In genomic region chr9:95052160-95052559, GRCm38 (mm10) we compare ENCODE assay signal across 12 mouse cellular contexts.
"Had no signal": no experiment of that assay in that cellular context is flagged by ENCODE, and none has a peak within 500 bp of the region (broad histone marks: within the 10 kb centered on the region; RNA-seq: fewer than 3 reads in every experiment).

No protein-coding gene starts in this region.

- H3K9me3 ChIP-seq: limb, embryonic 15.5 days; liver, embryonic 12.5 days; midbrain, embryonic 15.5 days had no signal

- H3K4me3 ChIP-seq: limb, embryonic 15.5 days; liver, embryonic 12.5 days; midbrain, embryonic 15.5 days had no signal

- H3K4me2 ChIP-seq: limb, embryonic 15.5 days; liver, embryonic 12.5 days; lung, embryonic 14.5 days; midbrain, embryonic 11.5 days; midbrain, embryonic 15.5 days had no signal

- H3K9ac ChIP-seq: limb, embryonic 15.5 days; liver, embryonic 12.5 days; lung, embryonic 14.5 days; midbrain, embryonic 15.5 days had no signal

- H3K27ac ChIP-seq: limb, embryonic 15.5 days; liver, embryonic 12.5 days; midbrain, embryonic 15.5 days had no signal

- H3K27me3 ChIP-seq: limb, embryonic 15.5 days; liver, embryonic 12.5 days; midbrain, embryonic 15.5 days had no signal

- ATAC-seq: liver, embryonic 12.5 days; midbrain, embryonic 15.5 days had no signal

- DNase-seq: kidney, adult 2 months; kidney, postnatal 14 days; lung, embryonic 14.5 days; lung, postnatal 10 days; lung, postnatal 4 days; right cerebral cortex, adult 18-20 months; right cerebral cortex, postnatal 25 days; thymus, postnatal 4 days had no signal

- H3K4me1 ChIP-seq: limb, embryonic 15.5 days; liver, embryonic 12.5 days; midbrain, embryonic 15.5 days had no signal

- H3K36me3 ChIP-seq: limb, embryonic 15.5 days; liver, embryonic 12.5 days; midbrain, embryonic 15.5 days had no signal
